Mouse (Mus musculus) midbrain, embryonic 11.5 days (tissue): ENCODE measurements around the gene Lst1. TPM values are rescaled to one million over a fixed set of nuclear protein-coding genes. Genes with fewer than 3 reads are reported as not detected.

Source experiments
- ATAC-seq: fragments of 200-750 bp; cut with Nextera tagmentation; 2 replicates; pipeline ENCODE4 v1.8.0; 2017; ENCODE audit warnings: moderate TSS enrichment, moderate library complexity; ENCODE audit not compliant: low FRiP score
- DNase-seq: peaks from one replicate; pipeline ENCODE4 v3.0.0; 2015; ENCODE audit warnings: low spot score; ENCODE audit errors: missing footprints
- H3K27ac ChIP-seq: fragments of 300-500 bp; sonication (generic); 2 replicates; pipeline ENCODE4 v1.5.1; 2014; ENCODE audit warnings: low read depth, low read length
- H3K27me3 ChIP-seq: fragments of 300-500 bp; sonication (generic); 2 replicates; pipeline ENCODE4 v1.6.1; 2014; ENCODE audit warnings: mild to moderate bottlenecking, low read length, moderate library complexity, mixed read lengths; ENCODE audit not compliant: control insufficient read depth, insufficient read depth
- H3K36me3 ChIP-seq: fragments of 300-500 bp; sonication (generic); 2 replicates; pipeline ENCODE4 v1.6.1; 2014; ENCODE audit warnings: mild to moderate bottlenecking, low read length, moderate library complexity, mixed read lengths; ENCODE audit not compliant: control insufficient read depth, insufficient read depth
- H3K4me1 ChIP-seq: fragments of 300-500 bp; sonication (generic); 2 replicates; pipeline ENCODE4 v1.6.1; 2014; ENCODE audit warnings: low read length; ENCODE audit not compliant: control insufficient read depth, insufficient read depth
- H3K4me2 ChIP-seq: fragments of 300-500 bp; sonication (generic); 2 replicates; pipeline ENCODE4 v1.6.1; 2014; ENCODE audit warnings: mild to moderate bottlenecking, moderate library complexity
- H3K4me3 ChIP-seq: fragments of 300-500 bp; sonication (generic); 2 replicates; pipeline ENCODE4 v1.5.1; 2014; ENCODE audit warnings: low read depth, low read length
- H3K9ac ChIP-seq: fragments of 300-500 bp; sonication (generic); 2 replicates; pipeline ENCODE4 v1.6.1; 2014; ENCODE audit warnings: low read length
- H3K9me3 ChIP-seq: fragments of 300-500 bp; sonication (generic); 2 replicates; pipeline ENCODE4 v1.6.1; 2016; ENCODE audit warnings: low read length; ENCODE audit not compliant: control insufficient read depth
- WGBS: fragments of 180-500 bp; shearing (Covaris S2); extraction: QIAGEN DNeasy Blood & Tissue Kit; methylation state at CpG from one replicate; pipeline ENCODE4 v1.1.7; 2014; 5-methylcytosine and 5-hydroxymethylcytosine counted together
- polyA plus RNA-seq: library from polyadenylated mRNA; unstranded; fragments of >200 nt; fragmentation: Nextera tagmentation; extraction: Ambion mirVana; gene quantifications from 2 replicates; pipeline ENCODE4 v1.2.1, GENCODE M21; 2014

The Lst1 gene
- polyA plus RNA-seq, 1 experiment from 2014 or later = 10.2 TPM

DNA sequence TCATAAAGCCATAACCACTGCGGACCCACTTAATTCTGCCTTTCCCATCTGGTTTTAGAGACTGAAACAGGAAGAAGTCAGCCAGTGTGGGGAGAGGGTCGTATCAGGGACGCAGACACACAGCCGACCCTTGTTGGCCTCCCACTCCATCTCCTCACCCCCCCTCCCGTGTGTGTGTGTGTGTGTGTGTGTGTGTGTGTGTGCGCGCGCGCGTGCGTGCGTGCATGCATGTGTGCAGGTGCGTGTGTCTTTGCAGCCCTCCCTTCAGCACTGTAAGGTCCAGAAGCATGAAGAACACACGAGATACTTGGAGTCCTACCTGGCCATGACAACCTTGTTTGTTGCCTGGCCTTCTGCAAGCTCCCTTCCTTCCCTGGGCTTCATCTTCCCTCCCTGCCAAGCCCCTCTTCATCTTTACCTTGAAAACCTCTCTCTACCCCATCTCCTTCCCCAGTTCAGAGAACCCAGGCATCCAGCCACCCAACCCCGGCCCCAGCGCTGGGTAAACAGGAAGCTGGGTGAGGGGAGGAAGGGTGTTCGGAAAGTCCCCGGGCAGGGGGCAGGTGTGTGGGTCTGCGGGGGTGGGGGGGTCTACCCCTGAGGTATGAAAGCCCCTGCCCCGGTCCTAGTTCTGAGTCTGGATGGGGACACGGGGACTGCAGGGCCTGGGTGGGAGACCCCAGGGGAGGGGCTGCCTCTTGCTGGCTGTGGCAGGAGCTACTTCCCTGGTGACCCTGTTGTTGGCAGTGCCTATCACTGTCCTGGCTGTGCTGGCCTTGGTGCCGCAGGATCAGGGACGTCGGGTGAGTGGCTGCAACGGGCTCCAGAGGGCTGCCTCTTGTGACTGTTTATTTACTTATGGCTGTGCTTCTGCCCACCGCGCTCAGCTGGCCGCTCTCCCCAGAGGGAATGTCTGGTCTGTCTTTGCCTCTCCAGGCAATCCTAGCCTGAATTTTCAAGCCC is 5.9 kb upstream of the Lst1 start, which contains the start of gene Ltb:
TSS of gene Ltb (plus strand) at position 559 of the 963 bp plus-strand sequence.
- 63% methylated on average over 28 of the region's 28 CpGs for WGBS
- Histone ChIP-seq H3K4me3 (no peak within 1 kb of the TSS), H3K27me3 (peaks cover 26% of the 10 kb centered on the region), H3K9ac (no peak within 1 kb of the TSS), H3K9me3 (no peaks in the 10 kb centered on the region), H3K4me2 (peak within 1 kb of the TSS; percentile 40; the same call in 1 of the 2 replicates), H3K36me3 (no peaks in the 10 kb centered on the region), H3K27ac (no peak within 1 kb of the TSS), H3K4me1 (peaks cover 4% of the 10 kb centered on the region; the same call in 1 of the 2 replicates)
- DNase-seq = no peak
- ATAC-seq = no peak

DNA sequence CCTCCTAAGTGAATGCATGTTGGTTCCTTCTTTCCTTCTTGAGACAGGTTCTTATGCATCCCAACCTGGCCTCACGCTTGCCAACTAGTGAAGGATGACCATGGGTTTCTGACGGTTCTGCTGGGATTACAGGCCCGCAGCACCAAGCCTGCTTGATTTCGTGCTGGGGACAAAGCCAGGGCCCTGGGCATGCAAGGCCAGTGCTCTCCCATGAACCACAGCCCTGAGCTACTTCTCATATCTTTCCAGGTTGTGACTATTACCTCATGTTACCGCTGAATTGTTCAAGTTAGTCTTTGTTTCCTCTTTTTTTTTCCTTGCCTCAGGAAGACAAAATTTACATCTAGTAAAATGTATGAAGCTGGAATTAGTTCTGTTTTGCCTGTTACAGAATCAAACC is 4.7 kb upstream of the Lst1 start:
- no peak for DNase-seq
- ATAC-seq = no peak
- no peaks in the 10 kb centered on the region for H3K9me3 ChIP-seq
- peaks cover 4% of the 10 kb centered on the region; the same call in 1 of the 2 replicates for H3K4me1 ChIP-seq
- H3K36me3 ChIP-seq = no peaks in the 10 kb centered on the region
- no peak overlapping the region for H3K4me3 ChIP-seq
- no peak overlapping the region for H3K4me2 ChIP-seq
- H3K9ac ChIP-seq = no peak overlapping the region
- no peak overlapping the region for H3K27ac ChIP-seq
- H3K27me3 ChIP-seq = peaks cover 26% of the 10 kb centered on the region
- WGBS = 85% methylated on average over 5 of the region's 5 CpGs

DNA sequence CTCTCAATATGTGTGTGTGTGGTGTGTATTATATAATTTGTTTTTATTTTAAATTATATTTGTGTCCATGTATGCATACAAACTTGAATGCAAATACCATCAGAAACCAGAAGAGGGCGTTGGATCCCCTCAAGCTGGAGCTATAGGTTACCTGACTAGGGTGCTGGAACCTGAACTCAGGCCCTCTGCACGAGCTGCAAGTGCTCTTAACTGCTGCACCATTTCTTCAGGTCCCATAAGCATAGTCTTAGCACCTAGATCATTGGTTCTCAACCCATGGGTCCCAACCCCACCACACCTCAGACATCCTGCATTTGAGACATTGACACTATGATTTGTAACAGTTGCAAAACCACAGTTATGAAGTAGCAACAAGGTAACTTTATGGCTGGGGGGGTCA is 3.5 kb upstream of the Lst1 start:
- H3K9ac ChIP-seq = no peak overlapping the region
- H3K9me3 ChIP-seq = no peaks in the 10 kb centered on the region
- H3K4me2 ChIP-seq = no peak overlapping the region
- H3K4me1 ChIP-seq = peaks cover 4% of the 10 kb centered on the region
- no peaks in the 10 kb centered on the region for H3K36me3 ChIP-seq
- peaks cover 26% of the 10 kb centered on the region for H3K27me3 ChIP-seq
- 63% methylated on average over 2 of the region's 2 CpGs for WGBS
- no peak overlapping the region for H3K27ac ChIP-seq
- no peak for ATAC-seq
- no peak for DNase-seq
- H3K4me3 ChIP-seq = no peak overlapping the region

DNA sequence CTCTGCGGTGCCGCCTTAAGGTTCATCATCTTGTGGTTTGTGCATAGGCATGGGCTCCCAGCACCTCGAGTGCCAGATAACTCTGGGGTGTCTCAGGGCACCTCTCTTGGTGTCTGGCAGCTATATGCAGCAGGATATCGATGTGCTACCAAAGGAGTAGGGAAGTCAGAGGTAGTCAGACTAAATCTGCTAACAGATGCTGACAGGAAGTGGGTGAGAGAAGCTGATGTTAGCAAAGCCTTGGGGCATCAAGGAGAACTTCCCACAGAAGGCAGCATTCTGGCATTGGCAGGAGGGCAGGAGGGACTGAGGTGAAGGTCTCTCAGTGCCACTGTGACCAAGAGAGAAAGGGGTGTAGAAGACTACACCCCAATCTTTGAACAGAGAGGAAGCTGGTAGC is 1.9 kb upstream of the Lst1 start:
- Histone ChIP-seq H3K4me1 (peaks cover 6% of the 10 kb centered on the region; the same call in 1 of the 2 replicates), H3K4me3 (no peak overlapping the region), H3K27me3 (peaks cover 10% of the 10 kb centered on the region), H3K9me3 (no peaks in the 10 kb centered on the region), H3K4me2 (no peak overlapping the region), H3K9ac (no peak overlapping the region), H3K27ac (no peak overlapping the region), H3K36me3 (no peaks in the 10 kb centered on the region)
- ATAC-seq (no peak), DNase-seq (no peak)
- 73% methylated on average over 4 of the region's 4 CpGs for WGBS

DNA sequence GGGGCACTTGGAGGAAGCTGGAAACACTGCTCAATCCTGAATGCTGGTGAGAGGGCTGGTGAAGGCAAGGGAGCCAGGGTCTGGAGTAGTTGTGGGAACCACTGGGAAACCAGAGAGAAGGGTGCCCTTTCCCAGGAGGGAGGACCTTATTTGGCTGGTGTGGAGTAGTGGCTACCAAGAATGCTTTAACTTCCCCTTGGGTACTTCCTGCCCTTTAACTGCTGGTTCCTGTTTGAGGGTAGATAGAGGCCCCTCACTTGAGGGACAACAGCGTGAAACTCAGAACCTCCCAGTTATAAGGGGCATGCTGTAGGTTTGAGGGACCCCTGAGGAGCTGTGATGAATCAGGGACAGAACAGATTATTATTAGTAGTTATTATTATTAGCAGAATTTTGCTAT is 947 bp upstream of the Lst1 start:
- Histone ChIP-seq H3K4me3 (no peak overlapping the region), H3K36me3 (no peaks in the 10 kb centered on the region), H3K27me3 (peaks cover 1% of the 10 kb centered on the region; the same call in 1 of the 2 replicates), H3K4me1 (peaks cover 6% of the 10 kb centered on the region; the same call in 1 of the 2 replicates), H3K9ac (no peak overlapping the region), H3K9me3 (no peaks in the 10 kb centered on the region), H3K27ac (no peak overlapping the region), H3K4me2 (no peak overlapping the region)
- WGBS = 82% methylated on average over 1 of the region's 1 CpGs
- ATAC-seq = no peak
- DNase-seq = no peak

DNA sequence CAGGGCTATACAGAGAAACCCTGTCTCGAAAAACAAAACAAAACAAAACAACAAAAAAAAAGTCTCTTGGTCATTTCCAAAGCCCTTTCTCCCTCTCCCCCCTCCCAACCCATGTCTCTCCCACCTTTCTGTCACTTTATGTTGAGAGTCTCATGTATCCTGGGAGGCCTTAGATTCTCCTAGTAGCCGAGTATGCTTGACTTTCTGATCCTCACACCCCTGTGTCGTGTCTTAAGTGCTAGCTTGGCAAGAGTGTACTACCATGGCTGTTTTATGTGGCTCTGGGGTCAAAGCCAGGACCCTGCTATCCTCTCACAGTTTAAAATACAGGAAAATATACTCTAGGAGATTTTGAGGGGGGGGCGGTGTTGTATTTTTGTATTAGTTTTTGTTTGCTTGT is 894 bp downstream of the Lst1 start:
- Histone ChIP-seq H3K4me1 (peaks cover 6% of the 10 kb centered on the region; the same call in 1 of the 2 replicates), H3K36me3 (no peaks in the 10 kb centered on the region), H3K27ac (no peak overlapping the region), H3K4me3 (no peak overlapping the region), H3K9me3 (no peaks in the 10 kb centered on the region), H3K27me3 (no peaks in the 10 kb centered on the region), H3K9ac (no peak overlapping the region), H3K4me2 (no peak overlapping the region)
- 88% methylated on average over 4 of the region's 4 CpGs for WGBS
- DNase-seq (no peak), ATAC-seq (no peak)

DNA sequence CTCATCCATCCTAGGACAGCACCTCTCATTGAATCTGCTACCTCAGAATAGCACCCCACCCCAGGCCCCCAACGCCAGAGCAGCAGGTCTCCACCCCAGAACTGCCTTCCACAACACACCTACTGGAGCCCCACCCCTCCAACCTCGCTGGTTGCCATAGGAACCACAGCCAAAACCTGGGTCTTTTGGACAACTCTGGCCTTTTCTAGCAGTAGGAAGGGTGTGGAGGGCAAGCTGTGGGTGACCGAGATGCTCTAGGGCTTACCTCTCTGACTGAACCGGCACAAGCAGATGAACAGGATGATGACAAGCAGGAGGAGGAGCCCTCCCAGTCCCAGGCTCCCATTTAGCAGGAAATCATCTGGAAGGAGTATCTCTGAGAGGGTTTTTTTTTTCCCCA is 1.6 kb downstream of the Lst1 start:
- no peaks in the 10 kb centered on the region for H3K36me3 ChIP-seq
- H3K4me3 ChIP-seq = no peak overlapping the region
- H3K27ac ChIP-seq = no peak overlapping the region
- ATAC-seq (peak; percentile 19; the same call in 1 of the 2 replicates), DNase-seq (peak; percentile 90)
- no peaks in the 10 kb centered on the region for H3K9me3 ChIP-seq
- WGBS = 0% methylated on average over 4 of the region's 4 CpGs
- H3K9ac ChIP-seq = no peak overlapping the region
- peak overlapping the region; percentile 45; the same call in 1 of the 2 replicates for H3K4me2 ChIP-seq
- H3K27me3 ChIP-seq = no peaks in the 10 kb centered on the region
- peaks cover 6% of the 10 kb centered on the region; the same call in 1 of the 2 replicates for H3K4me1 ChIP-seq

DNA sequence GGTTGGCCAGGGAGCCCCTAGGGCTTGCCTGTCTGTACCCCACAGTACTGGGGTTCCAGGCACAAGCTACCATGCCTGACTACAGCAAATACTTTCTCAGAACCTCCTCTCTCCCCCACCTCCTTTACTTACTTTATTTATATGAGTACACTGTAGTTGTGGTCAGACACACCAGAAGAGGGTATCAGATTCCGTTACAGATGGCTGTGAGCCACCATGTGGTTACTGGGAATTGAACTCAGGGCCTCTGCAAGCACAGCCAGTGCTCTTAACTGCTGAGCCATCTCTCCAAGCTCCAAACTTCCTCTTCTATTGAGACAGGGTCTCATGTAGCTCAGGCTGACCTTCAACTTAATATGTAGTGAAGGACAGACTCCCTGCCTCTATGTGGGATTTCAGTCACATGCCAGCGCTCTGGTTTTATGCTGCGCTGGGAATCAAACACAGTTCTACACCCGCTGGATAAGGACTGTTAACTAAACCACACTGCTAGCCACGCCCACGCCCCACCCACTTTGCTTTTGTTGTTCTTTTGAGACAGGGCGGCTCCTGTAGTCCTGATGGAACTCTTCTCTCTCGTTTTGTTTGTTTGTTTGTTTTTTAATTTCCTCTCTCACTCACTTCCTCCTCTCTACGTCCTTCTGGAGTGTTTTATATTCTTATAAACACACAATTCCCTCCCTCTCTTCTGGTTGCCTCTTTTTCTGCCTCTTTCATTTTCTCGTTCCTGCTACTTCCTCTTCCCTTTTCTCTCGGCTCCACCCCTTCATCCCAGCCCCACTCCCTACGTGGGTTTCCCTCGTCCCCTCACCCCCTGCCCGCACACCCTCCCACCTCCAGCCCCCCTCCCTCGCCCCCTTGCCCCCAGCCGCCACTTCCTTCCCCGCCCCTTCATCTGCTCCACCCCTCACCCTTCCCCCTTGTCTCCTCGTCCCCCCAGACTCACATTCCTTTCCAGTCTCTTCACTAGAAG is 2.3 kb downstream of the Lst1 start:
- peak overlapping the region; percentile 24 for H3K4me3 ChIP-seq
- ATAC-seq (0 out of 2 replicates have a peak, but pooled peaks have one; percentile 48), DNase-seq (peak; percentile 97)
- no peaks in the 10 kb centered on the region for H3K27me3 ChIP-seq
- peaks cover 6% of the 10 kb centered on the region; the same call in 1 of the 2 replicates for H3K4me1 ChIP-seq
- 4% methylated on average over 17 of the region's 18 CpGs for WGBS
- no peaks in the 10 kb centered on the region for H3K36me3 ChIP-seq
- peak overlapping the region; percentile 47 for H3K9ac ChIP-seq
- no peaks in the 10 kb centered on the region for H3K9me3 ChIP-seq
- H3K27ac ChIP-seq = no peak overlapping the region
- H3K4me2 ChIP-seq = peak overlapping the region; percentile 45
